Mouse (Mus musculus) layer of hippocampus, adult 2 months (tissue): ENCODE data around the gene Cep19. TPM values are rescaled to one million over a fixed set of nuclear protein-coding genes. Genes with fewer than 3 reads are reported as not detected.
A peak's percentile ranks its signal among the peaks of the same experiment; 100 is the strongest.
"Not testable (repeated sequence)": the region's sequence is repeated elsewhere in the genome, so short reads cannot be mapped to it uniquely, and the experiment has no call there.

Source experiments
- DNase-seq, 2 experiments: peaks; one replicate each; pipeline ENCODE4 v3.0.0; 2022; ENCODE audit warnings: low spot score in 2 of 2
- H3K27ac ChIP-seq: fragments of 200-600 bp; 2 replicates; pipeline ENCODE4 v1.8.1; 2022
- H3K4me3 ChIP-seq: fragments of 200-600 bp; 2 replicates; pipeline ENCODE4 v1.8.1; 2022; ENCODE audit warnings: mild to moderate bottlenecking
- CTCF ChIP-seq: fragments of 200-600 bp; conservative IDR thresholded peaks from 2 replicates; pipeline ENCODE4 v1.8.1; 2022; ENCODE audit warnings: antibody characterized with exemption, mild to moderate bottlenecking, moderate library complexity
- total RNA-seq, 2 experiments: library from RNA; stranded (reverse); gene quantifications; 2 replicates each; pipeline ENCODE4 v1.2.3; 2021

Cep19 gene
- total RNA-seq, 2 experiments from 2014 or later: 62.8 to 65.5 TPM

DNA sequence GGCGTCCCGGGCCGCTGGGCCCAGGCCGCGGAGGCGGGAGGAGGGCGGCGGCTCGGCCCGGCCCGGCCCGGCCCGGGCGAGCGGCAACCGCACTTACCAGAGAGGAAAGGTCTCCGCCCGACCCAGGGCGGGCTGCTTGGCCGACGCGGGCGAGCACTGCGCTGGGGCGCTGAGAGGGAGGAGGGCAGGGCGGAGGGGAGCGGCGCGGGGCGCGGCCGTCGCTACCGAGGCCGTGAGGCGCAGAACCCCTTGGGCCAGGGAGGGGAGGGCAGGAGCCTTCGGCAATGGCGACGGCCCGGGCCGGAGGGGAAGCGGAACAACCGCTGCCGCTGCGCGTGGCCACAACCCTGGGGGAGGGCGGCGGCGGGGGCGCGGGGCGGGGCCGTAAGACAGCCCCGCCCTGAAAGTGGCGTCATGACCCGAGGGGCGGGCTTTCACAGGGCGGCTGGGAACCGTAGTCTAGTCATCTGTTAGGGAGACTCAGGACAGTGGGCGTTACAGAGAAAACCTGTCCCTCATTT lies 20.5 kb upstream of the Cep19 start, which contains the start of gene Pak2:
Gene Pak2, minus strand, starts transcription at position 352 of the 521 bp plus-strand sequence.
- DNase-seq: peak; percentile 79 to 86
- peak within 1 kb of the TSS; percentile 90 for H3K27ac ChIP-seq
- H3K4me3 ChIP-seq: peak within 1 kb of the TSS; percentile 70
- no peak for TF ChIP-seq CTCF

DNA sequence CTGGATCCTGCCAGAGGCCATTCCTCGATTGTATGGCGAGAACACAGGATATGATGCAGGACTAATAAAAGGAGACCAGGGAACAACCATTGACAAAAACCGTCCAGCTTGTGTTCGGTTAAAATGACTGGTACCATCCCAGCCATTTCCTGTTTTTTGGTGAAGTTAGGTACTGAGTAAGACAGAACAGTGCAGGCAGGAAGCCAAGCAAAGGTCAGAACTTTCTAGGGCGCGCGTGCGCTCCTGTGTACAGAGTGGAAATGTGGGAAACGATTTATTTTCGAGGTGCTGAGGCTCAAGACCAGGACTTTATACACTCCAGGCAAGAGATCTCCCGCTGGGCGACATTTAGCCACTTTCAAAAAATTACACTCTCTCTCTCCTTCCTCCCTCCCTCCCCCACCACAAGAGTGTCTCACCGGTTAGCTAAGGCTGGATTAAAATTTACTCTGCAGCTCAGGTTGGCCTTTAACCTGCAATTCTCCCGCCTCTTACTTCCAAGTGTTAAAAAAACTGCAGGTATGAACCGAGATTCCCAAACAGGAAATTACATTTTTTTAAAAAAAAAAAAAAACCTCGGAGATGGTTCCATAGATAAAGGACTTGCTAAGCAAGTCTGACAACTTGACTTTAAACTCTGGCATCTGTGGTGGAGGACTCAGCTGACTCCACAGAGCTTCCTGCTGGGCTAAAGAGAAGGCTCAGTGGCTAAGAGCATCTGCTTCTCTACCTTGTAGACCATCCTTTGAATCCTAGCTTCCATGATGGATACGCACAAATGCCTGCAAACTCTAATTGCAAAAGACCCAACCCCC lies 11.8 kb upstream of the Cep19 start:
- TF ChIP-seq CTCF: no peak

DNA sequence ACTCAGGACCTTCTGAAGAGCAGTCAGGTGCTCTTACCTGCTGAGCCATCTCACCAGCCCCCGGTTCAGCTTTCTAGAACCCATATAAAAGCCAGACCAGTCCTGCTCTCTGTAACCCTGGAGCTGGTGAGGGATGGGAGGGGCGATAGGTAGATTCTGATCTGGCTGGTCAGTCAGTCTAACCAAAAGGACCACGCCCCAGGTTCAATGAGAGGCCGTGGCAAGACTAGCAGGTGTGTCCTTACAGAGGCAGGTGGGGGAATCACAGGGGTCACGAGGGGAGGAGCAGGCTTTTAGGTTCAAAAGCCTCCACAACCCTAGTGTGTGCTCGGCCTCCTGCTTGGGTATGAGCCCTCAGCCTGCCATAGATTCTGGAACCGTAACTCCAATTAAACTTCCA lies 8.1 kb upstream of the Cep19 start:
- Histone ChIP-seq H3K27ac (no peak overlapping the region), H3K4me3 (no peak overlapping the region)
- DNase-seq: no peak
- no peak for TF ChIP-seq CTCF

More for the DNA sequence above, 11.8 kb upstream of the Cep19 start:
- no peak overlapping the region for H3K4me3 ChIP-seq
- DNase-seq: no peak
- no peak overlapping the region for H3K27ac ChIP-seq

DNA sequence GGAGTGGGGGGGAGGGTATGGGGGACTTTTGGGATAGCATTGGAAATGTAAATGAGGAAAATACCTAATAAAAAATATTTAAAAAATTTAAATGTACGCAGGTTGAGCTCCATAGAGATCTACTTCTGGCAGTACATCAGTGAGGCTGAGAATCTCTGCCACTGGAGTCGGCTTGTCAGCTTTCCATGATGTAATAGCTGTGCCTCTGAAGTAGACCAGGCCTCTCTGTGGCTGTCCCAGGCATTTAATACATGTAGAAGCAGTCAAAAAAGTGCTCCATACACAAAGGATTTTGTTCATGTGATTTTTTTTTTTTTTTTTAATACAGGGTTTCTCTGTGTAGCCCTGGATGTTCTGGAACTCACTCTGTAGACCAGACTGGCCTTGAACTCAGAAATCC lies 1.8 kb upstream of the Cep19 start:
- not testable (repeated sequence) for H3K4me3 ChIP-seq, DNase-seq, H3K27ac ChIP-seq

DNA sequence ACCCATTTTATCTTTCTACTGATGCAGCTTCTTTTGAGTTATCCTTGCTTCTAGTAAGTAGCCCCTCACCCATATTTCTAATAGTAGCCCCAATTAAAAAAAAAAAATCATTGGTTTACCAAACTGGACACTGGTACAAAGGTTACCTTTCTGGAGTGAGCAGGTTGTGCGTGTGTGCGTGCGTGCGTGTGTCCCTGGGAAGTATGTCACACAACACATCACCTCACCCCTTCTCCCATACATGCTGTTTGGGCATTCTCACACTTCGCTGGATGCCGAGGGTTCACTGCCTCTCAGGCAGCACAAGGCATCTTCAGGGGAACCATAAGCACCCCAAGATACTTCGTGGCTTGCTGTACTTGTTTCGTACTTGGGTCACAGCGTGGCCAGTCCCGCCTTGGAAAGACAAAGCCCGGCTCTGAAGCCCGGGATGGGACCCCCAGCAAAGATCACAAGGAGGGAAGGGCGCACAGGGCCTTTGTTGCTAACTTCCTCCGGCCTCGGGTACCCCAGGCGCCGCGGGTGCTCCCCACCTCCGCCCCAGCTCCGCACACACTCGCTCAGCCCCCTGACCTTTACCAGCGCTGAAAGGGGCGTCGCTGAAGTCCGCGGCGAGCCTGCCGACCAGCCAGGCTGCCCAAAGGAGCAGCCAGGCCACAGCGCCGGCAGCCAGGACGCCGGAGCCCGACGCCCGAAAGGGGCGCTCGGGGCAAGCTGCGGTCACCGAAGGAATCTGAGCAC lies 533 bp upstream of the Cep19 start:
- TF ChIP-seq CTCF: no peak
- Histone ChIP-seq H3K4me3 (peak overlapping the region; percentile 90), H3K27ac (peak overlapping the region; percentile 96)
- no peak for DNase-seq

DNA sequence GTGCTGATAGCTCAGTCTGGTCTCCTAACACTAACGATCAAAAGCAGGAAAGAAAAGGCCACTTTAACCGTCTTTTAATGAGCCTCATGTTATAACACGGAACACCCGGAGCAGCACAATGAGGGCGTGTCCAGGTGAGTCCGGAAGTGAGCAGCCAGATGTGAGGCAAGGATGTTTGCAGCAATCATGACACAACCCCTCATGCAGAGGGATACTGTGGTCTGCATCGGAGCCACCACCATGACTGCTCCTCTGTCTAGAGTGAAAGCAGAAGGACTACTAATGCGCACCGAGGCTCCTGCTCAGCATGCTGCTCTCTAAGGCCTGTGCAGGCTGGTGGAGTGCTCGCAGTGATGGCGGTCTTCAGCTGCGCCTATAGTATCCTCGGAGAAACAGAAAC lies 2.7 kb downstream of the Cep19 start:
- TF ChIP-seq CTCF: no peak
- no peak for DNase-seq
- Histone ChIP-seq H3K27ac (no peak overlapping the region), H3K4me3 (no peak overlapping the region)

DNA sequence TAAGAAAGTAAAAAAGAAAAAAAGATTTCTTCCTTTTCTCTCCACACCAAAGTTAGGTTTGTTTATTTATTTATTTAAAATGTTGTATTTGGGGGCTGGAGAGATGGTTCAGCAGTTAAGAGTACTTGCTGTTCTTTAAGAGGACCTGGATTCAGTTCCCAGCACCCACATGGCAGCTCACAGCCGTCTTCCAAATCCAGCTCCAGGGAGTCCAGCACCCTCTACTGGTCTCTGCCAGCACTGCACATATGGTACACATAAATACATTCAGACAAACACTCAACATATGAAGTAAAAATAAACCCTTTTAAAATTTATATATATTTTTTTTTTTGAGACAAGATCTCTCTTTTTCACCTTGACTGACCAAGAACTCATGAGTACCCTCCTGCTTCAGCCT lies 6.1 kb downstream of the Cep19 start:
- peak; percentile 67 for TF ChIP-seq CTCF
- H3K4me3 ChIP-seq: no peak overlapping the region
- no peak overlapping the region for H3K27ac ChIP-seq

DNA sequence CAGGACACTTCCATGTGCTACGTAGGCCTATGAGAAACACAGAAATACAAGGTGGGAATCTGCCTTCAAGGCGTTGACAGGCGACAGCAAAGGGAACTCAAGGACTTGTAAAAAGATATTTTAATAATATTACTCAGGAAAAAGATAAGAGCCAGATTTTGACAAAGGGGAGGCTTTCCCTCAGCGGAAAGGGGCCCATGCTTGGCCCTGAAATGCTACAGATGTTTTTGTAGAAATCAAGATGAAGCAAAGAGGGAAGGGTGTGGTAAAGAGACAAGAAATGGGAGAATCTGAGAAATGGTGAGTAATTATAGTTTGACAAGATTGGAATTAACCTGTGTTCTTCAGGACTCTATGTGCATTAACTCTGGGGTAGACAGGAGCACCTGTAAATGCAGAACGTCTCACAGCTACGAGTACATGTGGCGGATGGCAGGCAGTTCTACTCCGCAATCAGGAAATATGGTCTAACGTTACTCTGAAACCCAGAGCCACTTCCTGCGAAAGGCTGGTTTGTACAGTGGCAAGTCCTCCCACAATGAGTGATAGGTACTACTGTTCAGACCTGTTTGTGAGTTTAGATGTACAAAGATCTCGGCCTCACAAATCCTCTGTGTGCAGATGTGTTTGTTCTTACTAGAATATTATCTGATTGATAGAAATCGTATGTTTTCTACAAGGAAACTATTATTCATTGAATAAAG lies 7.9 kb downstream of the Cep19 start:
- TF ChIP-seq CTCF: no peak
- DNase-seq: no peak
- H3K4me3 ChIP-seq: no peak overlapping the region
- H3K27ac ChIP-seq: no peak overlapping the region

More for the DNA sequence above, 6.1 kb downstream of the Cep19 start:
- DNase-seq: no peak

DNA sequence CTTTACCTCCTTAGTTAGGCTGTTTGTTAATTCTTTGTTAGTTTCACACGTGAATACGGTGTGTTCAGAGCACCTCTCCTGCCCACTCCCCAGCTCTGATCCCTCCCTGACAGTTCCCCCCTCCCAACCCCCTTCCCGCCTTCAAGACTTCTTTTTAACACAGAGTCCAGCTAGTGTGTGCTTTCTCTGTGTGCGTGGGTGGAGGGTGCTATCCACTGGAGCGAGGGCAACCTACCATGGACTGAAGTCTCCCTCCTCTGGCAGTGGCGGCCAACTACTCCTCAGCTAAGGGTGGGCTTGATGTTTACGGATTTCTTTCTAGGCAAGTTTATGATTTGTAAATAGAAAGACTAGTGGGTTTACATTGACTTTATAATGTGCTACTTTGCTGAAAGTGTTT lies 8.6 kb downstream of the Cep19 start:
- no peak for DNase-seq
- Histone ChIP-seq H3K27ac (no peak overlapping the region), H3K4me3 (no peak overlapping the region)
- peak; percentile 12; the same call in 1 of the 2 replicates for TF ChIP-seq CTCF

DNA sequence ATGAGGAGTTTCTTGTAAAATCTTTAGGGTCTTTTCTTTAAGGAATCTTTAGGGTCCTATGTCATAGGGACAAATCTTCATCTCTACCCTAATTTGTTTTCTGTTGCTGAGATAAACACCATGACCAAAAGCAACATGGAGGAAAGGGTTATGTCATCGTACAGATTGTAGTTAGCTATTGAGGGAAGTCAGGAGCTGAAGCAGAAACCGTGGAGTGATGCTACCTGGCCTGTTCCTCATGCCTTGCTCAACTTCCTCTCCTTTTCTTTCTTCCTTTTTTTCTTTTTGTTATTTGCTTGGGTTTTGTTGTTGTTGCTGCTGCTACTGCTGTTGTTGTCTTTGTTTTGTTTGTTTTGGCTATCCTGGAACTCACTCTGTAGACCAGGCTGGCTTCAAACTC lies 9.0 kb downstream of the Cep19 start:
- H3K4me3 ChIP-seq: no peak overlapping the region
- TF ChIP-seq CTCF: no peak
- H3K27ac ChIP-seq: no peak overlapping the region
- no peak for DNase-seq

DNA sequence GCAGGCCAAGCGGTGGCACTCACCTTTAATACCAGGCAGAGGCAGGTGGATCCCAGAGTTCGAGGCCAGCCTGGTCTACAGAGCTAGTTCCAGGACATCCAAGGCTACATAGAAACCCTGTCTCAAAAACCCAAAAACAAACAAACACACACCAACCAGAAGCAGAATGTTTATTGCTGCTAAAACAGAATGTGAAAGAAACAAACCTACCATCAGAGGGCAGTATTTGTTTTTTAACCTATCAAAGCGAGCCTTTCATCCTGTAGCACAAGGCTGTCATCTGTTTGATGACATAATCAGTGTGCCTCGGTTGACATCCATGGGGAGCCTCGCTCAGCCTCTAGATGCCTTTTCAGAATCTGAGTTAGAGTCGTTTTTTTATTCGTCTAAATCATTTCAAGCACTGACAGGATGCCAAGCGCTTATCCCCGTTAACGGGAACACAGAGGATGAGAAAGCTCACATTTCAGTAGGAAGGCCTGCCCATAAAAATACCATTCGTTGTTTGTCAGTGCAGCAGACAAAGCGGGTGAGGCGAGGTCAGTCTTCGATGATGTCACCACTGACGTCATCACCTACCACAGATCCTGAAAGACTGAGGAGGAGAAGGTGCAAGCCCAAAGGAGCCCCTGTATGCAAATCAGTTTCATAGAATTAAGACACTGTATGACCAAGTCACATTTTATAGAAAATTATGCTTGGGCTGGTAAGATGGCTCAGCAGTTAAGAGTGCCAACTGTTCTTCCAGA lies 11.5 kb downstream of the Cep19 start:
- DNase-seq: no peak

More for the DNA sequence above, 11.5 kb downstream of the Cep19 start:
- TF ChIP-seq CTCF: peak; percentile 71
- Histone ChIP-seq H3K4me3 (no peak overlapping the region), H3K27ac (no peak overlapping the region; the same call in 1 of the 2 replicates)
